Mouse (Mus musculus) C2C12 (cell line): Measurements from ENCODE around the gene Akt1s1.

ENCODE experiments used
- CTCF ChIP-seq: IDR thresholded peaks from one replicate; pipeline ENCODE4 v1.5.1; 2011; ENCODE audit not compliant: control insufficient read depth, insufficient read depth, insufficient read length
- MAX ChIP-seq: IDR thresholded peaks from one replicate; pipeline ENCODE4 v1.6.1; 2011; ENCODE audit warnings: mild to moderate bottlenecking, control low read depth
- MYOD1 ChIP-seq: IDR thresholded peaks from one replicate; pipeline ENCODE4 v1.6.1; 2011; ENCODE audit warnings: low read depth; ENCODE audit not compliant: control insufficient read depth, insufficient read length
- MYOG ChIP-seq: IDR thresholded peaks from one replicate; pipeline ENCODE4 v1.6.1; 2011; ENCODE audit not compliant: control insufficient read depth, insufficient read length; ENCODE audit errors: extremely low read depth
- USF1 ChIP-seq: IDR thresholded peaks from one replicate; pipeline ENCODE4 v1.6.1; 2011; ENCODE audit warnings: low read depth, mild to moderate bottlenecking, control low read depth, moderate library complexity

- TF ChIP-seq CTCF: no peak
- peak; percentile 89 for TF ChIP-seq USF1
- no peak for TF ChIP-seq MYOG
- no peak for TF ChIP-seq MYOD1
- peak; percentile 94 for TF ChIP-seq MAX
Observed at GRCm38 (mm10) chr7:44848561-44849415, at the start of gene Akt1s1, which contains the start of gene Tbc1d17.
